Mouse (Mus musculus) heart, embryonic 11.5 days (tissue): ENCODE data around the gene Pdcd2. TPM values are rescaled to one million over a fixed set of nuclear protein-coding genes. Genes with fewer than 3 reads are reported as not detected.

Experiments
- ATAC-seq: fragments of 200-750 bp; cut with Nextera tagmentation; replicated peaks from 2 replicates; pipeline ENCODE4 v1.8.0; 2017; ENCODE audit warnings: moderate library complexity; ENCODE audit not compliant: insufficient number of reproducible peaks, low FRiP score, low TSS enrichment
- H3K27ac ChIP-seq: fragments of 300-500 bp; sonication (generic); 2 replicates; pipeline ENCODE4 v1.5.1; 2014; ENCODE audit warnings: mild to moderate bottlenecking, low read depth, low read length
- H3K27me3 ChIP-seq: fragments of 300-500 bp; sonication (generic); 2 replicates; pipeline ENCODE4 v1.6.1; 2014; ENCODE audit warnings: mild to moderate bottlenecking, low read length, mixed read lengths; ENCODE audit not compliant: control insufficient read depth, insufficient read depth
- H3K36me3 ChIP-seq: fragments of 300-500 bp; sonication (generic); 2 replicates; pipeline ENCODE4 v1.6.1; 2014; ENCODE audit warnings: mild to moderate bottlenecking, low read length, moderate library complexity, mixed read lengths; ENCODE audit not compliant: control insufficient read depth, insufficient read depth
- H3K4me1 ChIP-seq: fragments of 300-500 bp; sonication (generic); 2 replicates; pipeline ENCODE4 v1.6.1; 2014; ENCODE audit warnings: low read length; ENCODE audit not compliant: control insufficient read depth, insufficient read depth
- H3K4me2 ChIP-seq: fragments of 300-500 bp; sonication (generic); 2 replicates; pipeline ENCODE4 v1.6.1; 2014; ENCODE audit warnings: mild to moderate bottlenecking, moderate library complexity
- H3K4me3 ChIP-seq: fragments of 300-500 bp; sonication (generic); 2 replicates; pipeline ENCODE4 v1.5.1; 2014; ENCODE audit warnings: low read depth, low read length
- H3K9ac ChIP-seq: fragments of 300-500 bp; sonication (generic); 2 replicates; pipeline ENCODE4 v1.6.1; 2014; ENCODE audit warnings: mild to moderate bottlenecking, low read depth, low read length, moderate library complexity
- H3K9me3 ChIP-seq: fragments of 300-500 bp; sonication (generic); replicated peaks from 2 replicates; pipeline ENCODE4 v1.6.1; 2016; ENCODE audit warnings: low read length; ENCODE audit not compliant: control insufficient read depth
- WGBS: fragments of 180-500 bp; shearing (Covaris S2); extraction: QIAGEN DNeasy Blood & Tissue Kit; methylation state at CpG from one replicate; pipeline ENCODE4 v1.1.7; 2014; ENCODE audit not compliant: insufficient replicate concordance; 5-methylcytosine and 5-hydroxymethylcytosine counted together
- polyA plus RNA-seq: library from polyadenylated mRNA; unstranded; fragments of >200 nt; fragmentation: Nextera tagmentation; extraction: Ambion mirVana; gene quantifications from 2 replicates; pipeline ENCODE4 v1.2.1, GENCODE M21; 2014

Gene Pdcd2
- polyA plus RNA-seq = 30.1 and 33.4 TPM in 2 replicates

DNA sequence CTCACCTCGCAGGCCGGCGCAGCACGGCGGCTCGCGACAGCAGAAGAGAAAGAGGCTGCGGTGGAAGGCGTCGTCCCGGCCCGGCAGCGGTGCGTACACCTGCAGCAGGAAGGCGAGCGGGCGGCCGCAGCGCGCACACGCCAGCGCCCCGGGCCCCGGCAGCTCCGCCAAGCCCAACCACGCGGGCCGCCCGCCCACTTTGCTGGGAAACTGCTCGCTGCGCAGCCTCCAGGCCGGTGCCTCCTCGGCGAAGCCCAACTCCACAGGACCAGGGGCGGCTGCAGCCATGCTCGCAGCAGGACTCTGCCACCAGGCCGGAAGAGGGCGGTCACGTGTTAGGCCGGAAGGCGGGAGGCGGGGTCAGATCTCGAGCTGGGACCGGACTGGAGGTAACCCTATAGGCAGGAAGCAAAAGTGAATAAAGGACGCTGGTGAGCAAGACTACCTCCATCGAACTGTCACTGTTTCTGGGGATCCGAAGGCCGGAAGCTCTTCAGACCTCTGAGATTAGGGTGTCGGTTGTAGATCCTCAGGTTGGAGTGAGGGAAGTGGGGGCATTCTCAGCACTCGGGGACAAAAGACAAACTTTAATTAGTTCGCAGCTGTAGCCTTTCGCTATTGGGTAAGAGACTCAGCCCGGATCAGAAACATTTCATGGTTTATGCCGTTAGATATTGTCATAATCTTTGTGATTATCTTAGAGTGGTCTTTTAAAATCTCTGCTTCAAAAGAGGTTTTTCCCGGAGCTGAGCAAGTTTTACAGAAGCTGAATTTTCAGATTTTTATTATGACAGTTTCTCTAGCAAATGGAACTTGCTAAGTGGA, at the start of gene Pdcd2:
Gene Pdcd2, minus strand, starts transcription at position 316 of the 825 bp plus-strand sequence.
- peaks cover 7% of the 10 kb centered on the region; the same call in 1 of the 2 replicates for H3K4me1 ChIP-seq
- under 1% methylated on average over 54 of the region's 55 CpGs for WGBS
- ATAC-seq = peak; percentile 99
- peak within 1 kb of the TSS; percentile 78 for H3K27ac ChIP-seq
- H3K4me3 ChIP-seq = peak within 1 kb of the TSS; percentile 89
- peak within 1 kb of the TSS; percentile 92 for H3K9ac ChIP-seq
- H3K27me3 ChIP-seq = no peaks in the 10 kb centered on the region
- peaks cover 2% of the 10 kb centered on the region; the same call in 1 of the 2 replicates for H3K36me3 ChIP-seq
- H3K4me2 ChIP-seq = peak within 1 kb of the TSS; percentile 85
- H3K9me3 ChIP-seq = no peaks in the 10 kb centered on the region

DNA sequence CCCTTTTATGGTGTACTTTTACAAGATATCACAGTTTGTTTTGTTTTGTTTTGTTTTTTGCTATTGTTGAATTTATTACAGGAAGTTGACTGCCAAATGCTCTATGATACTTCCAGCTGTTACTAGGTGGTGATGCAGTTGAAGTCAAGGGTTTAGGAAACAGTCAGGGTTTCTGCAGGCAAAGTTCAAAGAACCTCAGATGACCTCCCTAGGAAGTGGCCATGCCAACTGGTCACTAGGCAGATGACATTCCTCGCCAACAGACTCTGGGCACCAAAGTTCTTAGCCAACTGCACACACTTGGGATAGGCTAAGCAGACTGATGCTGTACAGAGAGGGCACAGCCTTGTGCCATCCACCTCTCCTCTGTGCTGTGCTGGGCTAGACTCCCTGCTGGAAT, 48.0 kb upstream of the Pdcd2 start:
- no peak overlapping the region for H3K4me3 ChIP-seq
- ATAC-seq = no peak
- WGBS = 69% methylated on average over 1 of the region's 1 CpGs
- no peaks in the 10 kb centered on the region for H3K36me3 ChIP-seq
- H3K27ac ChIP-seq = no peak overlapping the region
- H3K27me3 ChIP-seq = no peaks in the 10 kb centered on the region
- H3K4me1 ChIP-seq = no peaks in the 10 kb centered on the region
- H3K4me2 ChIP-seq = no peak overlapping the region
- H3K9ac ChIP-seq = no peak overlapping the region
- H3K9me3 ChIP-seq = no peaks in the 10 kb centered on the region

DNA sequence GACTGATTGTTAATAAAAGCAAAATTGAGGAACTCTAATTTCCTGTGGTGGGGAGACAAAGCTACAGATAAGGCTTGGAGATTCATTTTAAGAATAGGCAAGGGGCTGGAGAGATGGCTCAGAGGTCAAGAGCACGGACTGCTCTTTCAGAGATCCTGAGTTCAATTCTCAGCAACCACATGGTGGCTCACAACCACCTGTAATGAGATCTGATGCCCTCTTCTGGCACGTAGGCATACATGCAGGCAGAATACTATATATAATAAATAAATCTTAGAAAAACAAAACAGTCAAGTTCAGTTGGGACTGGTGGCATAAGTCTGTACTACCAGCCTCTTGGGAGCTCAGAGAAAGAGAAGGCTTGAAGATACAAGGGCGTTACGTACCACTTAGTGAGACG, 39.8 kb upstream of the Pdcd2 start:
- 71% methylated on average over 5 of the region's 5 CpGs for WGBS
- no peaks in the 10 kb centered on the region for H3K36me3 ChIP-seq
- no peaks in the 10 kb centered on the region for H3K27me3 ChIP-seq
- peaks cover 6% of the 10 kb centered on the region; the same call in 1 of the 2 replicates for H3K4me1 ChIP-seq
- no peak overlapping the region for H3K4me2 ChIP-seq
- no peak for ATAC-seq
- no peaks in the 10 kb centered on the region for H3K9me3 ChIP-seq
- no peak overlapping the region for H3K9ac ChIP-seq
- no peak overlapping the region for H3K27ac ChIP-seq
- no peak overlapping the region for H3K4me3 ChIP-seq

DNA sequence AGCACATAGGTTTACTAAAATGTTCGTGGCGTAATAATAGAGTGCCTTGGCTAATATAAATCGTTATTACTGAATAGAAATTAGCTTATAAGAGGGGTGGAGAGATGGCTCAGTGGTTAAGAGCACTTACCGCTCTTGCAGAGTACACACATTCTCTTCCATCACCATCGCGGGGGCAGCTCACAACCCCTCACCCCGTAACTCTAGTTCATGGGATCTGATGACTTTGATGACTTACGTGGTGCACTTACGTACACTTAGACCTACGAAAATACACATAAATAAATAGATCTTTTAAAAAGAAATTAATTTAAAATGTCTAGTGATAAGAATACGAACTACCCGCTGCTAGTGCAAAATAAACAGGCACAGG, 37.8 kb upstream of the Pdcd2 start:
- Histone ChIP-seq H3K27ac (no peak overlapping the region), H3K4me2 (peak overlapping the region; percentile 76), H3K9ac (peak overlapping the region; percentile 89), H3K4me1 (peaks cover 6% of the 10 kb centered on the region; the same call in 1 of the 2 replicates), H3K9me3 (no peaks in the 10 kb centered on the region), H3K4me3 (peak overlapping the region; percentile 47), H3K36me3 (no peaks in the 10 kb centered on the region), H3K27me3 (no peaks in the 10 kb centered on the region)
- ATAC-seq = no peak
- WGBS = 41% methylated on average over 12 of the region's 12 CpGs

DNA sequence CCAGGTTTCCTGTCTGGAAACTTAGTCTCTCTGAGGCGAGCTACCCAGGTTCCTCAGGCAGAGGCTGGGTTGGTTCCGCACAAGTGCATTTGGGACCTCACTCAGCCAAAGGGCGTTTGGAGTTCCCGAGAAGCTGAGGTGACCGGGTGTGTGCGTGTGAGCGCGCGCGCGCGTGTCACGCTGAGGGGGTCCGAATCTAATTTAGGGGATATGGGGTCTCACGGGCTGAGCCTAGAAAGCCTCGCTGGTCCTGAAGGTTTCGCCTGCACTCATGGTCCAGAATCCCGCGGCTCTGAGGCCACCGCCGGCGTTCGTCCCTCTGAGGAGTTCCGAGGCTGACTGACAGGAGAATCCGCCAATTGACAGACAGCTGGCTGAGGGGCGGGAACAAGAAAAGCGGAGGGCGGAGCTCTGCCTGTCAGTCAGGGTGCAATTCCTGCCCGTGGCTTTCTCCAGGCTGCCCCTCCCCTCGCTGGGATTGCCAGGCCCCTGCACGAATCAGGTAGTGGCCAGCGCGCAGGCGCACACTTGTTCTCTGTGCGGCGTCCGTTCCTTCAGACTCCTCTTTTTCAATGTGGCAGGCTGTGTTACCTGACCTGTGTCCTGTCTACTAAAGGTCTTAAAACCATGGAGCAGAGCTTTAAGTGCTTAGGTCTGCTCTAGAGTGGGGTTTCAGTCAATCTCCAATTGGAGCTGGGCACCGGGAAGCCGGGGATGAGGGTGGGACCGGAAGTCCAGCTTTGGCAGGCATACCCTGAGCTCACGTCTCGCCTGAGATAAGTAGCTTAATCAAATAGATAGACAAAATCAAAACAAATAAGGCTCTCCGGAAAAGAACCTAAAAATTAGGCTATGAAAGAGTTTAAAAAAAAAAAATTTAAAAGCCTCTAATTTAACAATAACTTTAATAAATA, 37.2 kb upstream of the Pdcd2 start, which contains the start of gene Prdm9:
Gene Prdm9, minus strand, starts transcription at position 341 of the 914 bp plus-strand sequence.
- H3K4me2 ChIP-seq = peak within 1 kb of the TSS; percentile 77
- peak within 1 kb of the TSS; percentile 97 for H3K27ac ChIP-seq
- no peaks in the 10 kb centered on the region for H3K27me3 ChIP-seq
- WGBS = under 1% methylated on average over 42 of the region's 43 CpGs
- H3K4me1 ChIP-seq = peaks cover 6% of the 10 kb centered on the region; the same call in 1 of the 2 replicates
- H3K9ac ChIP-seq = peak within 1 kb of the TSS; percentile 89
- ATAC-seq = peak; percentile 99
- H3K36me3 ChIP-seq = no peaks in the 10 kb centered on the region
- H3K9me3 ChIP-seq = no peaks in the 10 kb centered on the region
- peak within 1 kb of the TSS; percentile 47 for H3K4me3 ChIP-seq

DNA sequence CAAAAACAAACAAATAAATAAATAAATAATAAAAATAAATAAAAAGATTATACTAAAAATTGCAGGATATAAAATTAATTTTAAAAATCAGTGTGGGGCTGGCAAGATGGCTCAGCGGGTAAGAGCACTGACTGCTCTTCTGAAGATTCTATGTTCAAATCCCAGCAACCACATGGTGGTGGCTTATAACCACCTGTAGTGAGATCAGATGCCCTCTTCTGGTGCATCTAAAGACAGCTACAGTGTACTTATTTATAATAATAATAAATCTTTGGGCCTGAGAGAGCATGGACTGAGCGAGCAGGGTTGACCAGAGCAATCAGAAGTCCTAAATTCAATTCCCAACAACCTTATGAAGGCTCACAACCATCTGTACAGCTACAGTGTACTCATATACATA, 32.8 kb upstream of the Pdcd2 start:
- Histone ChIP-seq H3K9ac (no peak overlapping the region), H3K27me3 (no peaks in the 10 kb centered on the region), H3K4me1 (peaks cover 6% of the 10 kb centered on the region; the same call in 1 of the 2 replicates), H3K36me3 (no peaks in the 10 kb centered on the region), H3K4me2 (no peak overlapping the region), H3K27ac (no peak overlapping the region), H3K9me3 (no peaks in the 10 kb centered on the region), H3K4me3 (no peak overlapping the region)
- 81% methylated on average over 2 of the region's 2 CpGs for WGBS
- ATAC-seq = no peak

DNA sequence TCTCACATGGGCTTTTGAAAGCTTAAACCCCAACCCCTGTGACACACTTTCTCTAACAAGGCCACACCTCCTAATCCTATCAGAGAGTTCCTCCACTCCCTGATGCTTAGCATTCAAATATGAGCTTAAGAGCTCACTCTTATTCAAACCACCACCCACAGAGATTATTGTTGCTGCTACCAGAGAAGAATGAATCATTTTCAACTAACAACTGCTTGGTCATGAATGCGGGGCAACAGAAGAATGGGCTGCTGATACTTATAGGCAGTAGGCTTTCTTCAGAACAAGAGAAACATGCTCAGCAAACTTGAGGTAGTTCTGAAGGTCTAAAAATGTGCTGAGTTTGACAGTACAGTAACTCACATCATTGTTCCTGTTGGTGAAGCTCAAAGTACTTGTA, 22.6 kb upstream of the Pdcd2 start:
- peaks cover 3% of the 10 kb centered on the region; the same call in 1 of the 2 replicates for H3K9me3 ChIP-seq
- ATAC-seq = no peak
- H3K27ac ChIP-seq = no peak overlapping the region
- H3K27me3 ChIP-seq = no peaks in the 10 kb centered on the region
- H3K4me2 ChIP-seq = no peak overlapping the region
- no peak overlapping the region for H3K4me3 ChIP-seq
- 48% methylated on average over 1 of the region's 1 CpGs for WGBS
- H3K36me3 ChIP-seq = no peaks in the 10 kb centered on the region
- H3K4me1 ChIP-seq = no peaks in the 10 kb centered on the region
- no peak overlapping the region for H3K9ac ChIP-seq

DNA sequence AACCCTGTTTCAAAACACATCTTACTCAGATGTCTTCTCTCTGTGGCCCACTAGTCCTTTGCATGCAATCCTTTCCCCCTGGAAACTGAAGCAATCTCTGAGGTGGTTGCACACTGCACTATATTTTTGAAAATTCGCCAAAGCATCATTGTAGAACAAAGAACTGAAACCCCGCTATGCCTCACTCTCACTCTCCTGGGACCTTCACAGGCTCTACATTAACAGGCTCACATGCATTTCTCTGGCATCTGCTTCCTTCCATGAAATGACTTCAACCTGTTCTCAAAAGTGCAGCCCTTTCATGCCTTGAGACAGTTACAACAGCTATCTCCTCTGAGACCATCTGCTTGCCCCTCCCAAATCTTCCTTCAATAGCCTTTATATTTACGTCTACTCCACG, 19.3 kb upstream of the Pdcd2 start:
- no peaks in the 10 kb centered on the region for H3K36me3 ChIP-seq
- no peak for ATAC-seq
- H3K27ac ChIP-seq = no peak overlapping the region
- no peaks in the 10 kb centered on the region for H3K4me1 ChIP-seq
- H3K9me3 ChIP-seq = peaks cover 3% of the 10 kb centered on the region; the same call in 1 of the 2 replicates
- H3K4me2 ChIP-seq = no peak overlapping the region
- no peak overlapping the region for H3K4me3 ChIP-seq
- 73% methylated on average over 4 of the region's 4 CpGs for WGBS
- no peaks in the 10 kb centered on the region for H3K27me3 ChIP-seq
- no peak overlapping the region for H3K9ac ChIP-seq
